Mouse (Mus musculus) megakaryocyte, embryonic 14.5 days (primary cell): ENCODE measurements around the gene Rhbdl3. TPM values are rescaled to one million over a fixed set of nuclear protein-coding genes. Genes with fewer than 3 reads are reported as not detected.

ENCODE experiments used
- H3K27me3 ChIP-seq: replicated peaks from 2 replicates; pipeline ENCODE3; 2012; ENCODE audit warnings: inconsistent platforms
- H3K36me3 ChIP-seq: replicated peaks from 2 replicates; pipeline ENCODE3; 2012; ENCODE audit warnings: low read length, inconsistent platforms, mixed read lengths
- H3K4me1 ChIP-seq: 2 replicates; pipeline ENCODE4 v1.6.1; 2012; ENCODE audit warnings: inconsistent platforms
- H3K4me3 ChIP-seq: replicated peaks from 2 replicates; pipeline ENCODE3; 2012; ENCODE audit warnings: moderate library complexity, mild to moderate bottlenecking, inconsistent platforms
- H3K9me3 ChIP-seq: 2 replicates; pipeline ENCODE4 v1.6.1; 2012; ENCODE audit warnings: inconsistent platforms
- FLI1 ChIP-seq: IDR thresholded peaks from 2 replicates; pipeline ENCODE4 v1.6.1; 2012; ENCODE audit warnings: low read length, inconsistent platforms, mixed read lengths
- GATA1 ChIP-seq: IDR thresholded peaks from 3 replicates; pipeline ENCODE4 v1.6.1; 2012; ENCODE audit warnings: mixed read lengths, low read length, inconsistent platforms, borderline replicate concordance
- polyA plus RNA-seq: library from polyadenylated mRNA; stranded (reverse); fragments of >175 nt; gene quantifications from 2 replicates; pipeline ENCODE4 v1.2.3, GENCODE M21; 2012; ENCODE audit warnings: low replicate concordance; ENCODE audit not compliant: insufficient read depth

The Rhbdl3 gene
- polyA plus RNA-seq: 3.2 and 5.6 TPM in 2 replicates

DNA sequence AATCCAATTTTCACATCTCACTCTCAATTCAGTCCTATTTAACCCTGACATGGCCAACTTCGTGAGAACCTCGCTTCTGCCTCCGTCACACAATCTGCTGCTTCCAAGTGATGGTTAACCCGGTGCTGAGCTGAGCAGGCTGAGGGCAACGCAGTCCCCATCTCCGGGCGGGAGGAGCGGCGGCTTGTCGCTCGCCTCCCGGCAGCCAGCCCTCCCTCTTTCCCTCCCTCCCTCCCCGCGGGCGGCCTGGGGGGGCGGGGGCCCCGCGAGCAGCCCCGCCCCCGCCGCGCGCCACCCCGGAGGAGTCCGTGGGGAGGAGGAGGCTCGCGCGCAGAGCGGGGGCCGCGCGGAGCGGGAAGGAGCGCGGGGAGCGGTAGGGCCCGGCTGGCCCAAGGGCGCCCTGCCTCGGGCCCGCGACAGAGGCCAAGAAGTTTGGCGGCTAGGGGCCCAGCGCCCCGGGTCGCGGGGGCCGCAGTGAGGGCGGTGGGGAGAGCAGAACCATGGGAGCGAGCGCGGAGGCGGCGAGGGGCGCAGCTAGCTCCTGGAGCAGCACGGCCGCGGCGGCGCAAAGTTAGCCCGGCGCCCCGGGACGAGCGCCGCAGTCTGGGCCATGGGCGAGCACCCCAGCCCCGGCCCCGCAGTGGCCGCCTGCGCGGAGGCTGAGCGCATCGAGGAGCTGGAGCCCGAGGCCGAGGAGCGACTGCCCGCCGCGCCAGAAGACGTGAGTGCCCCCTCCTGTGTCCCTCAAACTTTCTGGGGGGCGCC, at the start of gene Rhbdl3:
Gene Rhbdl3 (plus strand): TSS at position 362 of the 765 bp plus-strand sequence.
- Histone ChIP-seq H3K36me3 (no peaks in the 10 kb centered on the region), H3K4me1 (peaks cover 35% of the 10 kb centered on the region), H3K4me3 (peak within 1 kb of the TSS; percentile 89), H3K9me3 (peaks cover 33% of the 10 kb centered on the region), H3K27me3 (peaks cover 91% of the 10 kb centered on the region)
- TF ChIP-seq GATA1 (no peak), FLI1 (no peak)

GRCm38 (mm10) chr11:80264137-80264536, 36.6 kb upstream of the Rhbdl3 start:
- Histone ChIP-seq H3K4me3 (no peak overlapping the region), H3K27me3 (no peaks in the 10 kb centered on the region), H3K36me3 (peaks cover 85% of the 10 kb centered on the region), H3K9me3 (no peaks in the 10 kb centered on the region), H3K4me1 (no peaks in the 10 kb centered on the region)
- TF ChIP-seq GATA1 (no peak), FLI1 (no peak)

DNA sequence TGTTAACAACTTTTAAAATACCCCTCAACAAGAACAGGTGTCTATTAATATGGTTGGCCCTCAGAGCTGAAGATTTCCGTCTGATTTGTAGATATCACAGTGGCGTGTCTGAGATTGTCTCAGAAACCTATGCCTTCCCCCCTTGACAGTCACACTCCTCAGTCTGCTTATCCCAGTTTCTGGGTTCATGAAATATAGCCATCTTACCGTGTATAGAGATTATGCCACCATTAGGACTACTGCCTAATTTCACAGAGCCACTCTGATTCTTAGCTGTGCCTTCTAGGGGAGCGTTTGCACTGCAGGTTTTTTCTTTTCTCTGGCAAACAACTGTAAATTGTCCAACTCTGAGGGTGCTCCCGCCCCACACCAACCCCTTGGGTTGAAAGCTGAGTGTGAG, 29.6 kb upstream of the Rhbdl3 start:
- no peak overlapping the region for H3K4me3 ChIP-seq
- peaks cover 25% of the 10 kb centered on the region for H3K36me3 ChIP-seq
- TF ChIP-seq FLI1 (no peak), GATA1 (no peak)
- peaks cover 6% of the 10 kb centered on the region; the same call in 1 of the 2 replicates for H3K4me1 ChIP-seq
- H3K9me3 ChIP-seq: peaks cover 17% of the 10 kb centered on the region
- H3K27me3 ChIP-seq: peaks cover 1% of the 10 kb centered on the region

DNA sequence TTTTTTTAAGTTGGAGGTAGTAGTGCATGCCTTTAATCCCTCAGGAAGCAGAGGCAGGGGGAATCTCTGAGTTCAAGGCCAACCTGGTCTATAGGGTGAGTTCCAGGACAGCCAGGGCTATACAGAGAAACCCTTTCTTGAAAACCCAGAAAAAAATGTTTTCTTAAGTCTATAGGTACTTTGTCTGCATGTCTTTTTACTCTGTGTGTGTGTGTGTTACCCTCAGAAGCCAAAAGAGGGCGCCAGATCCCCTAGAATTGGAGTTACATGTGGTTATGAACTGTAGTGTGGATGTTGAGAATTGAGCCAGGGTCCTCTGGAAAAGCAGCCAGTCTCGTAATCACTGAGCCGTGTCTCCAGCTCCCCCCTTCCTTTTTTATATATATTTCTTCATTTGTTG, 25.7 kb upstream of the Rhbdl3 start:
- H3K9me3 ChIP-seq: peaks cover 17% of the 10 kb centered on the region
- H3K4me1 ChIP-seq: peaks cover 6% of the 10 kb centered on the region; the same call in 1 of the 2 replicates
- H3K4me3 ChIP-seq: no peak overlapping the region
- no peaks in the 10 kb centered on the region for H3K36me3 ChIP-seq
- peaks cover 9% of the 10 kb centered on the region for H3K27me3 ChIP-seq
- TF ChIP-seq GATA1 (no peak), FLI1 (no peak)

DNA sequence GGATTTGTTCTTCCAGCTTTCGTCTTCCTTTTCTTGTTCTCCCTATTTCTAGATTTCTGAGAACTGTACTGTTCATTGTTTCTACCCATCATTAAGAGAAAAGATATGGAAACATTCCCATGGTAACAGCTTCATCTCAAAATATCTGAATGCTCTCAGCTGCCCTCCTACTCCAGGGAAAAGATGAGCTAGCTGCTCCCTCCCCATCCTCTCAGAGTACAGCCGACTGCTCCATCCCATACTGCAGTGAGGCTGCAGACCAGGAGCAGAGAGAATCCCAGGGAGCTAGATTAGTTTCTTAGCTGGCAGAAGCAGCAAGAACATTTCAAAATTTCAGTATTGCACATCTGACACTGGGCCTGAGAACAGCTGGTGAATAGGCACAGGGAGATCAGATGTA, 22.7 kb upstream of the Rhbdl3 start:
- no peak overlapping the region for H3K4me3 ChIP-seq
- H3K9me3 ChIP-seq: peaks cover 19% of the 10 kb centered on the region
- H3K27me3 ChIP-seq: peaks cover 10% of the 10 kb centered on the region
- H3K36me3 ChIP-seq: no peaks in the 10 kb centered on the region
- H3K4me1 ChIP-seq: peaks cover 6% of the 10 kb centered on the region; the same call in 1 of the 2 replicates
- no peak for TF ChIP-seq FLI1
- no peak for TF ChIP-seq GATA1

DNA sequence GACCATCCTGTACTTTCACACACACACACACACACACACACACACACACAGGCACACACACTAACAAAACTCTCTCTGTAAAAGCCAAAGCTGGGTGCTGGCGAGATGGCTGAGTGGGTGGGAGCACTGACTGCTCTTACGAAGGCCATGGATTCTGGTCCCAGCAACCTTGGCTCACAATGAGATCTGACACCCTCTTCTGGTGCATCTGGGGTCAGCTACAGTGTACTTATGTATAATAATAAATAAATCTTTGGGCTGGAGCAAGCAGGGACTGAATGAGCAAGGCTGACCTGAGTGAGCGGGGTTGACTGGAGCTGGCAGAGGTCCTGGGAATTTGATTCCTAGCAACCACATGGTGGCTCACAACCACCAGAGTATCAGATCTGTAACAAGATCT, 16.9 kb upstream of the Rhbdl3 start:
- no peak overlapping the region for H3K4me3 ChIP-seq
- H3K9me3 ChIP-seq: peaks cover 7% of the 10 kb centered on the region
- TF ChIP-seq GATA1 (no peak), FLI1 (no peak)
- peaks cover 14% of the 10 kb centered on the region for H3K27me3 ChIP-seq
- peaks cover 6% of the 10 kb centered on the region for H3K4me1 ChIP-seq
- no peaks in the 10 kb centered on the region for H3K36me3 ChIP-seq

DNA sequence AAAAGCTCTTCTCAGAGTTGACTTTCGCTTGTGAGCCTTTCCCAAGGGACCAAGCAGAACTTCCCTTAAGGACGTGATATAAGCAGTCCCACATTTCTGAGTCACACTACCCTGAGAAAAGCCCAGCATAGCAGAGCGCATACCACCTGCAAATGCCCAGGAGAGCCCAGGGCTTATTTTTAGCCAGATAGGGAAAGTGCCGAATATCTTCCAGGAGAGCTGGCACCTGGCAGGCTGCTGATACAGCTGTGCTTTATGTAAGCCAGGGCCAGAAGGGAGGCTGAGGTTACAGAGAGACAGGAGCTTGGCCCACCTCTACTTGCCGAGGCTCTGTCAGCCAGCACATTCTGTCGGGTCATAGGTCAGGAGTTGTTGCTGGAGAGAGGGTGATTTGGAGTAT, 16.1 kb upstream of the Rhbdl3 start:
- Histone ChIP-seq H3K36me3 (no peaks in the 10 kb centered on the region), H3K4me3 (no peak overlapping the region), H3K4me1 (peaks cover 10% of the 10 kb centered on the region), H3K9me3 (peaks cover 7% of the 10 kb centered on the region), H3K27me3 (peaks cover 21% of the 10 kb centered on the region)
- TF ChIP-seq FLI1: no peak
- no peak for TF ChIP-seq GATA1

GRCm38 (mm10) chr11:80287150-80287549, 13.6 kb upstream of the Rhbdl3 start:
- no peaks in the 10 kb centered on the region for H3K36me3 ChIP-seq
- peaks cover 40% of the 10 kb centered on the region for H3K27me3 ChIP-seq
- peak overlapping the region; percentile 33 for H3K4me3 ChIP-seq
- no peak for TF ChIP-seq FLI1
- TF ChIP-seq GATA1: no peak
- H3K4me1 ChIP-seq: peaks cover 21% of the 10 kb centered on the region
- peaks cover 20% of the 10 kb centered on the region for H3K9me3 ChIP-seq

DNA sequence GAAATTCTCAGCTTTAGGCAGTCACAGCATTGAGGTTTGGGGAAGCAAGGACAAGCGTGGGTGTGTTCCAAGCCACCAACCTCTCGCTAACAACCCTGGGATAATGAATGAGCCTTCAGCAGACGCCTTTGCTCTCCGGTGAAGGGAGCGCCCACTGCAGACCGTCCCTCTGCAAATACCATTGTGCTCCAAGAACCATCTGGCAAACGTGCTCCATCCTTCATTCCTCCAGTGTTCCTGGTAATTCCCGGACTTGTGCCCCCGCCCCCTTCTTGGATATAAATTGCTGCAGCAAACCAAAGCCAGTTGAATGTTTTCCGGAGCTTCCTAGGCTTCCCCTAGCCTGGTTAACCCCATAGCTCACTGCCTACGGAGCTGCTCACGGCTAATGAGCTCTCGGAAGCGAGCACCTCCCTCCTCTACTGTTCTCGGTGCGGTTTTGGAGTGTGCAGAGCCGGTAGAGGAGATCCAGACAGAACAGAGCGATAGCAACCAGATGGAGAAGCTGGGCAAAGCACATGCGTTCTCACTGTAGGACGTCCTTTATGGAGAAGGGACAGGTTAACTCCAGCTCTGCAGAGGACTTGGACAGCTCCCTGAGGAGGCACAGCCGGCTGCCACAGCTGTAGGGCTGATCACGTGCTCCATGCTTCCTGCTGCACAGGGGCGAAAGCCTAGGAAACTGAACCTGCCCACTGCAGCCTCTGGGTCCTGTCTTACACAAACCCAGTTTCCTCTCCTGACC, 10.8 kb upstream of the Rhbdl3 start:
- H3K4me3 ChIP-seq: peak overlapping the region; percentile 81
- TF ChIP-seq FLI1 (no peak), GATA1 (no peak)

GRCm38 (mm10) chr11:80291004-80291403, 9.7 kb upstream of the Rhbdl3 start:
- Histone ChIP-seq H3K27me3 (peaks cover 66% of the 10 kb centered on the region), H3K4me1 (peaks cover 34% of the 10 kb centered on the region), H3K9me3 (peaks cover 20% of the 10 kb centered on the region), H3K36me3 (no peaks in the 10 kb centered on the region), H3K4me3 (no peak overlapping the region)
- TF ChIP-seq GATA1: no peak
- TF ChIP-seq FLI1: no peak

More for the DNA sequence above, 10.8 kb upstream of the Rhbdl3 start:
- H3K36me3 ChIP-seq: no peaks in the 10 kb centered on the region
- peaks cover 56% of the 10 kb centered on the region for H3K27me3 ChIP-seq
- peaks cover 20% of the 10 kb centered on the region for H3K9me3 ChIP-seq
- peaks cover 24% of the 10 kb centered on the region for H3K4me1 ChIP-seq
